Mouse (Mus musculus): ENCODE results near the gene Ints13.

GRCm38 (mm10) chr6:146504459-146504858 is 73.2 kb downstream of the Ints13 start:
- TF ChIP-seq CTCF (IDR thresholded peaks at IDR 0.05; ENCODE audit: borderline replicate concordance, insufficient read depth, low read depth, low read length) (no peak), POLR2A (IDR thresholded peaks at IDR 0.05; ENCODE audit: borderline replicate concordance, insufficient read depth, low read length) (no peak)

All from cerebellum, adult 2 months (tissue).